In the genomic region with DNA sequence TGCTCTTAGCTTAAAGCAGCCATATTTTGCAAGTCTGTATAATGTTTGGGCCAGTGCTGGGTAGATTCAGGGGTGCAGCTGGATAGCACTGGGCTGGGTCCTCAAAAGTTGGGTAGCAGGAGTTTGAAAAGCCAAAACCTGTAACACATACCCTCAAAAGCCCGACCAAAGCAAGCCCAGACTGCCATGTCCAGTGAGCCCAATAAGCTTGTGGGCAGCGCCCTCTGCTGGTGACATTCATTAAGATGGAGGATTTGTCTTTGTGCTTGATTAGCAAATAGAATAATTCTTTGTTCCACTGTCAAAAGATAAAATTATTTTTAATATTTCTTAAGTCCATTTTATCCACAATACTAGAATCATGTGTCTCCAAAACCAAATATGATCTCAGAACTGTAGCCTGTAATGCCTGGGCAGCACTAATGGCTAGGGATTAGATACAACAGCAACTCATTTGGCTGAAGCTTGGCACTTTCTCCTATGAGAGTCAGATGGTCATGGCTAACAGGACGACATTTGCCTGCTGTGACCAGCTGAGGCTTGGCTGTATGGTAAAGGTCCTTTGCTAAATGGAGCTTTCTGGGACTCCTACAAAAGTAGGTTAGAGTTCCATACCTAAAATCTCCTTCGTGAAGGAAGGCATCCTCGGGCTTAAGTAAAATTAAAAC, we compare ENCODE assay signal across 8 mouse cellular contexts. TPM values are rescaled to one million over a fixed set of nuclear protein-coding genes. Genes with fewer than 3 reads are reported as not detected.
DNase-seq lines count a peak whose midpoint lies in the region.

No protein-coding gene starts in this region.

- peak; percentile 27 for DNase-seq in 3134 (ENCODE audit: extremely low read depth, insufficient read length, low spot score)
- DNase-seq in T-cell, adult 2 months (ENCODE audit: low spot score) = peak; percentile 63
- peak; percentile 94 to 97 for DNase-seq in cerebellum, postnatal 14 days
- peak; percentile 83 for DNase-seq in gastrocnemius, adult 18-20 months (ENCODE audit: low spot score)
- peak; percentile 78 to 92 for DNase-seq in kidney, postnatal 25 days
- peak; percentile 71 for DNase-seq in lung, adult 18-20 months
- peak; percentile 68 for DNase-seq in ovary, postnatal 10 days (ENCODE audit: low spot score)
- peak; percentile 22 to 34 for DNase-seq in thymus, adult 18-20 months

RNA-seq across cellular contexts. Expression of a gene that starts 36.5 kb away (rescaled TPM):
- total RNA-seq in gastrocnemius, adult 18-20 months (2021) = under 1 TPM; 0.34 to 0.38 TPM

RNA-seq across cellular contexts. Expression of a gene that starts 48.9 kb away (rescaled TPM):
- total RNA-seq in gastrocnemius, adult 18-20 months (2021) = 10 to 100 TPM; 18.8 to 19.2 TPM

Comparison
In these comparisons a context has a peak if more than half of its experiments do, and no peak if none do; other contexts are left out.
1. Peak in every context shown above with its lines: DNase-seq.
2. DNase-seq: peak in every context shown above with its lines; median percentile 96 in cerebellum, postnatal 14 days; 85 in kidney, postnatal 25 days; 83 in gastrocnemius, adult 18-20 months; 71 in lung, adult 18-20 months; 68 in ovary, postnatal 10 days; 63 in T-cell, adult 2 months; 28 in thymus, adult 18-20 months; 27 in 3134.